Mouse (Mus musculus): ENCODE measurements around the gene Orai1.

Gene Orai1

DNA sequence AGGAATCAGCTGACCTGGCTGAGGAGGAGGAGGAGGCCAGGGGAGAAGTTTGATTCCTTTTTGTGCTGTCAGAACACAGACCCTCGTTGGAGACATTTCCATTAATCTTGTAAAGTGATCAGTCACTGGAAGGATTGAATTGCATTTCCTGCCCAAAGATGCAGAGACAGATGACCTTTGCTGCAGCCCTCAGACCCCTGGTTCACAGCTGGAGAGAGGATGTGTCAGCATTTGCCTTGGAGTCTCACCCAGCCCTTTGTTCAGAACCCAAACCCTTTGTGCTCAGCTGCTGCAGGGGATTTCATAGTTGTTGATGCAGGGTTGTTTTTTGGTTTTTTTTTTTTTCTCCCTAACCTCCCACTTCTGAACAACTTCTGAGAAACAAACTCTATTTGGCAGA is 20.0 kb upstream of the Orai1 start:
- peak; percentile 78 for DNase-seq (ENCODE audit: low spot score)

DNA sequence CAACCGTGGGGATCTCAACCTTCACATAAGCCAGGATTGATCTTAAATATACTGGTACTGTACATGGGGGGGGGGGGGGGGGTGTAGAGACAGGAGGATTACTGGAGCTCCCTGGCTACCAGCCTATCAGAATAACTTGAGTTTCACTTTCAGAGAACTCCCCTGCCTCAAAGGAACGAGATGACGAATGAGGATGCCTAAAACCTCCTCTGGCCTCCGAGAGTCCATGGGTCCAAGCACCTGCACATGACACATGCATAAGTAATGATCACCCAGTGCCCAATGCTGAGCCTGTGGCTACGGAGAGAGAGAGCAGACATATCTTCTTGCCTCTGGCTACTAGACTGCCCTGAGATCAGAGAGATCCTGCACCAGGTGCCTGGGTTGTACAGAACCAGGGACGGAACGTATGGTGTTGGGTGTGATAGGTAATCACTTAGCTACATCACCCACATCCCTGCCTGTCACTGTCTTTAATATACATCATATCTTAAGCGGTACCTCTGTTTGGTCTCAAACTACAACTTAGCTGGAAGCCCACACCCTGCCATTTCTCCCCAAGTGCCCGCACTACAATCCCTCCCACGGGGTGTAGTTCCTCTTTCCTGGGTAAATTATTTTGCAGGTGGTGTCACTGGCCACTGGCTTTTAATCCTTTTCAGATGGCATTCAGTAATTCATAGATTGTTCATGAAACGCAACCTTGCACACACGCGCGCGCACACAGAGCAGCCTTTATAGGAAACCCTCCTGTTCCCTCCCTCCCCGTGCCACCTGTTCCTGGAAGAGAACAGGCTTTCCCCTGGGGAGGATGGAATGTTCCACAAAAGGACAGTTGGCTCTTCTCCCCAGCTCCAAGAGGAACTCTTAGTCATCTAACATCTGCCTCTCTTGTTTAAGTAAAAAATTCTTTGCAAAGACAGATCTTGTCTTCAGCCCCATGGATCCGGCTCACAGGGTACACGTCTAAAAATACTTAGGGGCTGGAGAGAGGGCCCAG is 17.4 kb upstream of the Orai1 start:
- no peak for DNase-seq (ENCODE audit: low spot score)

DNA sequence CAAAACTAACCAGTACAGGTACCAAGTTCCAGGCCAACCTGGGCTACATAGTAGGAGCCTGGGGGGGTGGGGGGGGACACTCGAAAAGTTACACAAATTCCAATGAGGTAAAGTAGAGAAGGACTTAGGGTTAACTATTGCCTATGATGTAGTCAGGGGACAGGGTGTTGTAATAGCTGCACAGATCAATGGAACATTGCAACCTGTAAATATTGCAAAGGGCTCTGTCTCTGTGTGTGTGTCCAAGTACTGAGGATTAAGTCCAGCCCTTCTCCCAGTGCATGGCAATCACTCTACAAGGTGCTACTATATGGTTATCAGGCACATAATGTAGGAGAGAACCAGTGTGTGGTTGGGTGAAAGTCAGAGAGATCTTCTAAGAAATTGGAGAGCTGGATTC is 14.0 kb upstream of the Orai1 start:
- no peak for DNase-seq (ENCODE audit: low spot score)

DNA sequence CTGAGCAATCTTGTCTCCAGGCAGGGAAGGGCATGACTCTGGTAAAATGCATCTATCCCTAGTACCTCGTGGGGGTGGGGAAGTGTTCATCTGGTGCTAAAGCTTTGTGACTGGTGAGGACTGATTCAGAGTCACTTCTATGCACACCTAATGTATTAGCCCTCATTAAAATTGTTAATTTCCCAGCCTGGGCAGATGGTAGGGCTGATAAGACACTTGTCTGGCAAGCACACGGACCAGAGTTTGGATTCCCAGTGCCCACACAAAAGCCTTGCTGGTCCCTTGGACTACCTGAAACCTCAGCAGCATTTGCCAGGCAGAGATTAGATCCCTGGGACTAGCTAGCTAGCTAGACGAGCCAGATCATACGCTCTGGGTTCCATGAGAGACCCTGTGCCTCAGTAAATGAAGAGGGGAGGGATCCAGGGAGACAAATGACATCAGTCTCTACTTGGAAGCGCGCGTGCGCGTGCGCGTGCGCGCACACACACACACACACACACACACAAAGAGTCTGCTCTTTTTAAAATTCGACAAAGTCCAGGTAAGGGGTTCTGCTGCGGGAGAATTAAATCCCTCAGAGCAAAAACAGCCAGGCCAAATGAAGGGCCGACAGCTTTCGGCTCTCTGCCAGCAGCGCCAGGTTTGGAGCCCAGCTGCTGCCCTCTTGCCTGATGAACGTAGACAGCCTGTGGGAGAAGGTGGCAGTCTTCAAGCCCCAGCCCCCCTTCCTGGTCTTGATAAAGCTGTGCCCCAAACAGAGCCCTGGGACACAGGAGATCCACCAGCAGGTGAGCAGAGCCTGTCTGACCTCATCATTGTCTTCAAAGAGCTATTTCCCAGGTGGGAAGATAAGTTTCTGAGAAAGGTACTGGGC is 8.9 kb upstream of the Orai1 start:
- DNase-seq (ENCODE audit: low spot score): no peak

DNA sequence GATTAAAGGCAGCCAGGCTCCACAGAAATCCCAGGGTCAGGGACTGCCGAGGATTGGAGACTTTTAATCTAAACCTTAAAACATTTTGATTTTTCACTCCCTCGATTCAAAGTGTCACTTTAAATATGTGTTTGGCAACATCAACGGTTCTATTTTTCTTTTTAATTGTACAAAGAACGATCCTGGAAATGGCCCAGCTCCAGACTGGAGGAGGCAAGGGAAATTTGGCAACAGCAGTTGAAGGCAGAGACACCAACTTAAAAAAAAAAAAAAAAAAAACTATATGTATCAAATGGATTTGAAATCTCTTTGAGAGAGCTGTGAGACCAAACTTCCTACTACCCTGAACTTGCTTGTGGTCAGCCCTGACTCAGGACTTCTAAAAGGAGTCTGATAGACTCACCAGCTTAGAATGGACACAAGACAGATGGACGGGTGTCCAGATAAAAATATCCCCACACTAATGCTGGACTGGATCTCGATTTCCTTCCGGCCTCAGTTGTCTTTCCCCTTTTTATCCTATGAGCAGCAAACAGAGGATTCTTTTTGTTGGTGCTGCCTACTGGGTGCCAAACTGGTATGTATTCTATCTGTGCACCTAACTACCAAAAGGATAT is 5.9 kb upstream of the Orai1 start:
- DNase-seq (ENCODE audit: low spot score): no peak

DNA sequence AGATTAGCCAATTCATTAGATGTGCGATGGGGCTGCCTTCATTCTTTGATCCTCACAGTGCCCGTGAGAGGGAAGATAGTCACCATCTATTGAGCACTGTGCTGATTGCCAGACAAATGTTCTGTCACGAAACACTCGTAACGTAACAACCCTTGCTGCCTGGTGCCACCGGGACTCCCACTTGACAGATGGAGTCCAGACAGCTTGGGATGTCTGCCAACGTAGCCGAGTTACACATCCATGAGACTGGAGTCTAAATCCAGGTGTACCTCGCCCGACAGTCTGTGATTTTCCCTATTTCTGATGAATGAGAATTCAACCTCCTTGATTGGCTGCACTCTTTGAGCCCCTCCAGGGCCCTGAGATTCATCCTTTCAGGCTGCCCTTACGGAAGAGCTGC is 5.0 kb upstream of the Orai1 start:
- no peak for DNase-seq (ENCODE audit: low spot score)

DNA sequence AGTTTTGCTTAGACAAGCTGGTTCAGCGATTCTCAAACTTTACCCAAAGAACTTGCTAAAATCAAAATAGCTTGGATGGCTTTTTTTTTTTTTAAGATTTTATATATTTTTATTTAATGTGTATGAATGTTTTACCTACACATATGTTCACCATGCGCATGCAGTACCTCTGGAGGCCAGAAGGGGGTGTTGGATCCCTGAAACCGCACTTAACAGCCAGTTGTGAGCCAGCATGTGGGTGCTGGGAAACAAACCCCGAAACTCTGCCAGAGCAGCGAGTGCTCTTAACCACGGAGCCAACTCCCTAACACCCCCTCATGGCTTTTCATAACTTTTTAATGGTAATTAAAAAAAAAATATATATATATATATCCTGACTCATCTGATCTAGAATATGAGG is 4.1 kb upstream of the Orai1 start:
- DNase-seq (ENCODE audit: low spot score): no peak

DNA sequence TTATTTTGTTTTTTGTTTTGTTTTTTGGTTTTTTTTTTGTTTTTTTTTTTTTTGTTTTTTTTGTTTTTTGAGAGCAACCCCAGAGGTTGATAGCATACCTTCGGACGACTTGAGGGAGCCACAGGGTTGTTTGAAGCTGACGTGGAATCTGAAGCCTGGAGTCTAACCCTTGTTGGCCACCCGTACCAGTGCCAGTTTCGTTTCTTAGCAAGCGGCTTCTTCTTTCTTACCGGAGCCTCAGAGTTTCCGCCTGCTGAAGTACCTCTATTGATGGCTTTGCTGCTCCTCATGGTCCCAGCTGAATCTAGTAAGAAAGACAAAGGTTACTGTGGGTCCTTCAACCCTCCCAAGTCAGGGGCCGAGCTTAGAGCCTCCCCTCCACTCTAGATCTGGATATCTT is 3.2 kb upstream of the Orai1 start:
- DNase-seq (ENCODE audit: low spot score): no peak

DNA sequence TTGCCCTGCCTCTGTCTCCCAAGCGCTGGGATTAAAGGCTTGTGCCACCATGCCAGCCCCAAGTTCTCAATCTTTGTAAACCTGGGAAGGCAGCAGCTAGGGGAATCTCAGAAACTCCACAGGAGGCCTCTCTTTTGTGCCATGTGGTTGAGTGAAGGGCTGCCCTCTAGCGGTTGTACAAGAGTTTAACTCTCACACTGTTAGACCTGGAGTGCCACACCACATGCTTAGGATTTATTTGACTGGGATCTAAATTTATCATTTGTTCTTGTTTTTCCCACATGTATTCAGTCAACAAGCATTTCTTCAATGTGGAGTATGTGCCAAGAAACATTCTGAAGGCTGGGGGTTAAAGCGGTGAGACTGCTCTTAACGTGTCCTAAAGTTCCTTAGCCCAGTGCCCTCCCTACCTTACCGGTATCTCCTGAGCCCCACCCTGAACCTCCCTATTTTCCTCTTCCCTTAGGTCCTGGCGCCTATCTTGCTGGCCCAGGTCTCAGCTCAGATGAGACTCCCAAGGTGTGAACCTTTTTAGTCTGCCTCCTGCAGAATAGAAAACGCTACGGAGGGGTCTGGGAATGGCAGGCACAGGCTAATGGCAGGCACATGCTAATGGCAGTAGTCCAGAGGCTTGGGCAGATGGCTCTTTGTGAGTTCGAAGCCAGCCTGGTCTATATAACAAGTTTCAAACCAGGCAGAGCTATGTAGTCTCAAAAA is 1.1 kb upstream of the Orai1 start:
- peak; percentile 92 for DNase-seq (ENCODE audit: low spot score)

DNA sequence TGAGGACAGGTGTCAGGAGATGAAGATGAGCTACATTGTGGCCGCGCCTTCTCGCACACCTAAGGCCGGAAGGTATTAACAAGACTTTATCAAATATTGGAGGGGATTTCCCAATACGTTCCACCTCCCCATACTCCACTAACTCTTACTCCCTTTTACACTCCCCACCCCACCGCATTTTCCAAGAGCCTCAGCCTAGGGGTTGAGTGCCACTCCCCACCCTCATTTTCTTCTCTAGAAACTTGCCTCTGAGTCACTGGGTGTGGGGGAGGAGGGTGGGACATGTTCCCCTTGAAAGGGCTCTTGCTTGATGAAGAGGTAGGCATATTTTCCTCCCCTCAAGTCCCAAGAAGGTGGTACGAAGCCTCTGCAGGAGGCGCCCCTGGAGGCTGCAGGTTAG is 1.0 kb downstream of the Orai1 start:
- no peak for DNase-seq (ENCODE audit: low spot score)

DNA sequence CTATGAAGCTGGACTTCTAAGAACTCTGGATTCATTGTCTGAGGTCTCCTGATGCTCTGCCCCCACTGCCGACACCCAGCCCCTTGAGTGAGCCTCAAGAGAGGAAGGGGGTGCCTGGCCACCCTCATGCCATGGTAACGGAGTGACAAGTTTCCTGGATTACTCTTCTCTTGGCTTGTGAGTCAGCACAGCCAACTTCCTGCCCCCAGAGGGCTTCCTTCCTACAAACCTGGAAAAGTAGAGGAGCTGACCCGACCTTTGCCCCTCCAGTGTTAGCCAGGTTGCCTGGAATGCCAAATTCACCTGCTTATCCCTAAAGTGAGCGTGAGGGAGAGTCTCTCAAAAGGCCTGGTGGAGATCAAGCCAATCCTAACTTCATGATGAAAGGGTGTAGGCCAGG is 2.6 kb downstream of the Orai1 start:
- DNase-seq (ENCODE audit: low spot score): no peak

DNA sequence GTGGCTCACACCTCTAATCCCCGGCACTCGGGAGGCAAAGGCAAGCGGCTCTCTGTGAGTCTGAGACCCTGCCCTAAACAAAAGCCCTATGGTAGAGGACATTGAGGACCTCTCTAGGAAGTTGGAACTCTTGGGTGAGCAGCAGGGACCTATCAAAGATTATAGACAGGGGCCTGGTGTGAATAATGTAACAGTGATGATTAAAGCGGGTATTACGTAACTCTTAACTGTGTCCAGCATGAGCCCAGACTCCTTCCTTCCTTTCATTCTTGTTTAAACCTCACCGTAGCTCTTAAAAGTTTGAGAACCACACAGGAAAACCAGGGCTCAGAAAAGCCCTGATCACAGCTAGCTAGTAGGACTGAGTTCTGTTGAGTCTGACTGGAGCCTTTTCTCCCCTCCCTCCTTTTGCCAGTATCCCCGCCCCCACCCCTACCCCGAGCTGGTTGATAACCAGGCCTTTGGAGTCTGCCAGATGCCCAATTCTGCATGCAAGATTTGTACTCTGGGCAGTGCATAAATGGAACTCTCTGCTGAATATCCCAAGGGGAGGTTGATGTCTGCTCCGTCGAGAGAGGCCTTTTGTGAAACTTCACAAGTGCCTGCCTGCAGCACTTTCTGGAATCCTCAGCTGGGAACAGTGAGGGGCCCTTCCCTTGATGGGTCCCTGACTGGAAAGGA is 4.6 kb downstream of the Orai1 start:
- no peak for DNase-seq (ENCODE audit: low spot score)

DNA sequence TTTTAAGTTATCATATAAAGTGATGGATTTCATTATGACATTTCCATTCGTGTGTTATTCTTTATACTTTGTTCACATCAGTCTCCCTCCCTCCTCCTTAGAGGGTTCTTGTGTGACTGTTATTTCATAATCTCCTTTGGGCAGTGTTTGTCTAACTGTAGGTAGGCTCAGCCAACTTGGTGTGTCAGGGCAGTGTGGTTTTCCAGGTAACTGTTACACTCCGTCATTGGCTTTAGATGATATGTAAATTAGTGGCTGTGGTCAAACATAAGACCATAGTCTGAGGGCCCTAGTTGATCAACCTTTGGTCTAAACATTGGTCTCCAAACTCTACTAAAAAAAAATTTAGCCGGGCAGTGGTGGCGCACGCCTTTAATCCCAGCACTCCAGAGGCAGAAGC is 5.6 kb downstream of the Orai1 start:
- DNase-seq (ENCODE audit: low spot score): no peak

DNA sequence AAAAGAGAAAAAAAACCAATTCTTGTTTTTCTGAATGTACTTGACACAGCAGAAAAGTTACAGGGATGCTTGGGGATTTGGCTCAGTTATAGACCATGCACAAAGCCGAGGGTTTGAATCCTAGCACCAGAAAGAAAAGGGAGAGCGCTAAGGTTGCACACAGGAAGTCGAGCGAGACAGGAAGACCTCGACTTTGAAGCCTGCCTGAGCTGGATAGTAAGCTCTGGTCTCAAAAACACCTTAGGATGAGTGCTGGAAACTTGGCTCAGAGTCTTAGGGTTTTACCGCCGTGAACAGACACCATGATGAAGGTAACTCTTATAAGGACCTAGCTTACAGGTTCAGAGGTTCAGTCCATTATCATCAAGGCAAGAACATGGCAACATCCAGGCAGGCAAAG is 6.6 kb downstream of the Orai1 start:
- DNase-seq (ENCODE audit: low spot score): no peak

DNA sequence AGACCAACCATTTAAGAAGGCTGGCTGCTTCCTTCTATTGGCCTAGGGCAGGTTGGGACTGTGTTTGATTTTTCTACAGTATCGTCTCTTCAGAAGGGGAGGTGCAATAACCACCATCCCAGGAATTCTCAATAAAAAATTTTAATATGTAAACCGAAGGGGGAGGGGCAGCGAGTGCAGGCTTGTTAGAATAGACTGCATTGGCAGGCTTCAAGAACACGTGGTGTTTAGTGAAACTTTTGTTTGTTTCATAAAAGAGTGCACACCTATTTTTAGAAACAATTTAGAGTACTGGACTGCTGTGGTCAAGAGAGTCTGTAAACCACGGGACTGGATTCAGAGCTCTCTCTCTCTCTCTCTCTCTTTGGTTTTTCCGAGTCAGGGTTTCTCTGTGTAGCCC is 8.2 kb downstream of the Orai1 start:
- DNase-seq (ENCODE audit: low spot score): no peak

DNA sequence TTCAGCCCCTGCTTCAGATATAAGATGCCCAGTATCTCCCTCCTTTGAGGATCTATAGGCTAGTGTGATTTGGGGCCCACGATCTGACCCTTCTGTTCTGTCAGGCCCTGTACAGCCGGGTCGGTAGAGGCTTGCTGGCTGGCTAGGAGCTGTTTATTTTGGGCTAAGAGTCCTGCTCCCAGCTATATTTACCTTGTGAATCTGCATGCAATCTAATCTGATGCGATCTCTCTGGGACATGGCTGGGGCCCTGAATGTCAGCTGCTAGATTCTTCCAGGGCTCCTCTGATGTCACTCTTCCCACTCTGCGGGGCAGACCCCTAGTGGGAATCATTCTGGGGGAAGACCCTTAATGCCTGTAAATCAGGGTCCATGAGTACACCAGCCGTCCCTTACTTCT is 9.4 kb downstream of the Orai1 start:
- DNase-seq (ENCODE audit: low spot score): no peak

DNA sequence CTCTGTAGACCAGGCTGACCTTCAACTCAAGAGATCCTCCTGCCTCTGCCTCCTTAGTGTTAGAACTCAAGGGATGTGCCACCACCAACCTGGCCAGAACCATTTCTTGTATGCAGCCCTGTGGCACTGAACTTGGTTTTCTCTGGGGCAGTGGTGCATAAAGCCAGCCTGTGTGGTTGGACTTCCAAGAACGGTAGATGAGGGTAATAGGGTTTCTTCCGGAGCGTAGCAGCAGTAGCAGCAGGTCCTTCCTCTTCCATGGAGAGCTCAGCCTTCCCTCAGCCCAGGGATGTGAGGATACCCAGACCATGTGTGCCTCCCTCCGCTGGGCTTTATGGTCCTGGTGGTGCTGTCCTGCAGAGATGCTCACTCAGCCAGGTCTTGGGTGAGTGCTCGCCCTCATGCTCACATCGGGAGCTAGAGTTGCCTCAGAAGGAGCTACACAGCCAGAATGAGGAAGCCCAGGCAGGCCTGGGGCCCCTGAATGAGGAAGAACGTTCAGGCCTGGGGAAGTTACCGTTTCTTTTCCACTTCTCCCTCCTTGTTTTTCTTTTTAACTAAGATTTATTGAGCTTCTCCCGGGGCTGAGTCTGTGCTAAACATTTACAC is 10.2 kb downstream of the Orai1 start:
- no peak for DNase-seq (ENCODE audit: low spot score)

DNA sequence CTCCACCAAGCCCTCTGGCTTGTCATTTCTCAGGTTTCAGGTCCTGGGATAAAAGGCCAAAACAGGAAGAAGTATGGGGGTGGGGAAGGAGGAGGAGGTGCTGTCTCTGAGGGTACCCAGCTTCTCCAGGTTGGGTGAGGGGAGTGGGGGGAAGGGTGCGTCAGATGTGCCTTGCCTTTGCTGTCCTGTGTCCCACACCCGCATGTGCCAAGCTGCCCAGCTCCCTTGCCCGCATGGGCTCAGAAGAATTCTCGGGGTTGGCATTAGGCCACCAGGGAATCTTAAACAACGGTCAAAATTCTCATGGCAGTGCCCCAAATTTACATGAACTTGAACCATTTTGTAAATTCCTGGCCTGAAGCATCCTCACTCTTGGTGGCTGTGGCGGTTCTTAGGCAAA is 11.5 kb downstream of the Orai1 start:
- no peak for DNase-seq (ENCODE audit: low spot score)

DNA sequence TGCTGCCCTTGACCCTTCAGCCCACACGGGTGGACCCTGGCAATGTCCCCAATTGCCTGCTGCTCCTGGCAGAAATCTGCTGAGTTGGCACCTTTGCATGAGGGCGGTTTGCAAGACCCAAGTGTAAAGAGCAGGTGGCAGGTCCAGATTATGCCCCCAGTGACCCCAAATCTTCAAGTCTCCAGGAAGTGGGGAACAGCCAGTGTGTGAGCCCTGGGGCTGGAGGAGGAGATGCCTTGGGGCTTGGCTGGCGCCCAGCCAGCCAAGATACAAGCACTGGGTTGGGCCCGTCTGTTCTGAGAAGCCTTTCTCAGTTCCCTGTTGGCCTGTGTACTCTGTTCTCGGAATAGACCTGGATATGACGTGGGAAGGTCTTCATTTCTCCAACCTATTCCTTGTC is 12.6 kb downstream of the Orai1 start:
- no peak for DNase-seq (ENCODE audit: low spot score)

DNA sequence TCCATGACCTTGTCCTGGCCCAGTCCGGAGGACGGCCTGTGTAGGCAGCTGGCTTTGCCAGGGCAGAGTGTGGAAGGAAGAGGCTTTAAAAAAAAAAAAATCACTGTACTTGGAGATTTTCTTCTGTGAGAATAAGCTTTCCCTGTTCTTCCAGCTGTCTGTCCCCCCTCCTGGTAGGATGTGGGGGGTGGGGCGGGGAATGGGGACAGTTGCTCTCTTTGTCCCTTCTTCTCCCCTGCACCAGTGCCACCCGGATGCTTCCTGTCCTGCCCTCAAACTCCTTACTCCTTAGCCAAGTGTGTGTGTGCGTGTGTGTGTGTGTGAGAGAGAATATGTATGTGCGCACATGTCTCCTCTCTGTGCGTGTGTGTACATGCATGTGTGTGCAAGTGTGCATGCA is 14.9 kb downstream of the Orai1 start:
- DNase-seq (ENCODE audit: low spot score): no peak

DNA sequence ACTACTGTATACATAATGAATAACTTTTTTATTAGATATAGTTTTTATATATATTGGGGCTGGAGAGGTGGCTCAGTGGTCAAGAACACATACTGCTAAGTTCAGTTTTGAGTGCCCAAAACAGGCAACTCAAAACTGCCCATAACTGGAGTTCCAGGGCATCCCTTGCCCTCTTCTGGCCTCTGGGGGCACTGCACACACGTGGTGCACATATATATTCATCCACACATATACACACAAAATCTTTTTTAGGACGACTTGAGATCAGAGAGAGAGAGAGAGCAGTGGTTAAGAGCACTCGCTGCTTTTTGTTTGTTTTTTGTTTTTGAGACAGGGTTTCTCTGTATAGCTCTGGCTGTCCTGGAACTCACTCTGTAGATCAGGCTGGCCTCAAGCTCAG is 16.4 kb downstream of the Orai1 start:
- no peak for DNase-seq (ENCODE audit: low spot score)
